Mouse (Mus musculus) hindbrain, embryonic 15.5 days (tissue): ENCODE results near the gene Klf6. TPM values are rescaled to one million over a fixed set of nuclear protein-coding genes. Genes with fewer than 3 reads are reported as not detected.

Experiments
- ATAC-seq: fragments of 200-750 bp; cut with Nextera tagmentation; 2 replicates; pipeline ENCODE4 v1.8.0; 2017; ENCODE audit warnings: low read depth, moderate number of reproducible peaks, moderate TSS enrichment; ENCODE audit not compliant: low FRiP score
- H3K27ac ChIP-seq: fragments of 300-500 bp; sonication (generic); replicated peaks from 2 replicates; pipeline ENCODE4 v1.5.1; 2015; ENCODE audit warnings: mild to moderate bottlenecking, inconsistent platforms
- H3K27me3 ChIP-seq: fragments of 300-500 bp; sonication (generic); 2 replicates; pipeline ENCODE4 v1.6.1; 2015; ENCODE audit warnings: control low read depth, inconsistent platforms
- H3K36me3 ChIP-seq: fragments of 300-500 bp; sonication (generic); 2 replicates; pipeline ENCODE4 v1.6.1; 2015; ENCODE audit warnings: control low read depth, inconsistent platforms
- H3K4me1 ChIP-seq: fragments of 300-500 bp; sonication (generic); replicated peaks from 2 replicates; pipeline ENCODE4 v1.6.1; 2015; ENCODE audit warnings: control low read depth, inconsistent platforms
- H3K4me2 ChIP-seq: fragments of 300-500 bp; sonication (generic); 2 replicates; pipeline ENCODE4 v1.6.1; 2015; ENCODE audit warnings: moderate library complexity, mild to moderate bottlenecking, inconsistent platforms
- H3K4me3 ChIP-seq: fragments of 300-500 bp; sonication (generic); 2 replicates; pipeline ENCODE4 v1.5.1; 2015; ENCODE audit warnings: mild to moderate bottlenecking, inconsistent platforms
- H3K9ac ChIP-seq: fragments of 300-500 bp; sonication (generic); 2 replicates; pipeline ENCODE4 v1.6.1; 2015; ENCODE audit warnings: inconsistent platforms
- H3K9me3 ChIP-seq: fragments of 300-500 bp; sonication (generic); 2 replicates; pipeline ENCODE4 v1.6.1; 2016; ENCODE audit warnings: control low read depth, inconsistent platforms
- WGBS: fragments of 180-500 bp; shearing (Covaris S2); methylation state at CpG from one replicate; pipeline ENCODE4 v1.1.7; 2015; 5-methylcytosine and 5-hydroxymethylcytosine counted together
- polyA plus RNA-seq: library from polyadenylated mRNA; unstranded; fragments of >200 nt; fragmentation: Nextera tagmentation; extraction: Ambion mirVana; gene quantifications from 2 replicates; pipeline ENCODE4 v1.2.1, GENCODE M21; 2015

Klf6 gene
- polyA plus RNA-seq, 1 experiment from 2014 or later = 87.6 TPM

GRCm38 (mm10) chr13:5888164-5888563 lies 26.9 kb downstream of the Klf6 start:
- no peak overlapping the region for H3K4me2 ChIP-seq
- no peaks in the 10 kb centered on the region for H3K4me1 ChIP-seq
- WGBS = 85% methylated on average over 5 of the region's 5 CpGs
- no peak for ATAC-seq
- no peaks in the 10 kb centered on the region for H3K36me3 ChIP-seq
- H3K27me3 ChIP-seq = no peaks in the 10 kb centered on the region
- no peaks in the 10 kb centered on the region for H3K9me3 ChIP-seq
- no peak overlapping the region for H3K4me3 ChIP-seq
- no peak overlapping the region for H3K9ac ChIP-seq
- H3K27ac ChIP-seq = no peak overlapping the region

GRCm38 (mm10) chr13:5888731-5889130 lies 27.4 kb downstream of the Klf6 start:
- no peaks in the 10 kb centered on the region for H3K9me3 ChIP-seq
- H3K27me3 ChIP-seq = no peaks in the 10 kb centered on the region
- H3K36me3 ChIP-seq = no peaks in the 10 kb centered on the region
- H3K4me1 ChIP-seq = no peaks in the 10 kb centered on the region
- H3K4me2 ChIP-seq = no peak overlapping the region
- no peak overlapping the region for H3K27ac ChIP-seq
- 93% methylated on average over 1 of the region's 1 CpGs for WGBS
- no peak overlapping the region for H3K4me3 ChIP-seq
- ATAC-seq = no peak
- H3K9ac ChIP-seq = no peak overlapping the region

- Histone ChIP-seq H3K9me3 (no peaks in the 10 kb centered on the region), H3K27ac (no peak overlapping the region), H3K36me3 (no peaks in the 10 kb centered on the region), H3K4me2 (no peak overlapping the region), H3K4me3 (no peak overlapping the region), H3K27me3 (no peaks in the 10 kb centered on the region), H3K4me1 (no peaks in the 10 kb centered on the region), H3K9ac (no peak overlapping the region)
- no peak for ATAC-seq
- 64% methylated on average over 3 of the region's 3 CpGs for WGBS
These were observed 28.8 kb downstream of the Klf6 start for GRCm38 (mm10) chr13:5890035-5890434.

- Histone ChIP-seq H3K9ac (no peak overlapping the region), H3K9me3 (no peaks in the 10 kb centered on the region), H3K36me3 (no peaks in the 10 kb centered on the region), H3K27me3 (no peaks in the 10 kb centered on the region), H3K4me3 (no peak overlapping the region), H3K4me1 (no peaks in the 10 kb centered on the region), H3K27ac (no peak overlapping the region), H3K4me2 (no peak overlapping the region)
- 86% methylated on average over 9 of the region's 9 CpGs for WGBS
- no peak for ATAC-seq
These were observed 31.6 kb downstream of the Klf6 start for GRCm38 (mm10) chr13:5892684-5893447.

GRCm38 (mm10) chr13:5894910-5895309 lies 33.6 kb downstream of the Klf6 start:
- WGBS = 84% methylated on average over 3 of the region's 3 CpGs
- H3K36me3 ChIP-seq = no peaks in the 10 kb centered on the region
- H3K4me1 ChIP-seq = no peaks in the 10 kb centered on the region
- H3K9me3 ChIP-seq = no peaks in the 10 kb centered on the region
- ATAC-seq = no peak
- H3K4me2 ChIP-seq = no peak overlapping the region
- no peak overlapping the region for H3K27ac ChIP-seq
- H3K27me3 ChIP-seq = no peaks in the 10 kb centered on the region
- no peak overlapping the region for H3K4me3 ChIP-seq
- no peak overlapping the region for H3K9ac ChIP-seq

- no peaks in the 10 kb centered on the region for H3K9me3 ChIP-seq
- H3K36me3 ChIP-seq = no peaks in the 10 kb centered on the region
- H3K4me2 ChIP-seq = no peak overlapping the region
- no peak overlapping the region for H3K9ac ChIP-seq
- no peaks in the 10 kb centered on the region for H3K4me1 ChIP-seq
- no peak for ATAC-seq
- H3K4me3 ChIP-seq = no peak overlapping the region
- H3K27me3 ChIP-seq = no peaks in the 10 kb centered on the region
- H3K27ac ChIP-seq = no peak overlapping the region
- WGBS = 29% methylated on average over 3 of the region's 3 CpGs
These were observed 34.6 kb downstream of the Klf6 start for GRCm38 (mm10) chr13:5895851-5896250.

- Histone ChIP-seq H3K4me1 (no peaks in the 10 kb centered on the region), H3K27me3 (no peaks in the 10 kb centered on the region), H3K36me3 (no peaks in the 10 kb centered on the region), H3K9me3 (no peaks in the 10 kb centered on the region), H3K9ac (no peak overlapping the region), H3K4me2 (no peak overlapping the region), H3K27ac (no peak overlapping the region), H3K4me3 (no peak overlapping the region)
- 67% methylated on average over 14 of the region's 14 CpGs for WGBS
- no peak for ATAC-seq
These were observed 36.1 kb downstream of the Klf6 start for GRCm38 (mm10) chr13:5897176-5897959.

- Histone ChIP-seq H3K9me3 (no peaks in the 10 kb centered on the region), H3K27ac (no peak overlapping the region), H3K4me1 (no peaks in the 10 kb centered on the region), H3K27me3 (no peaks in the 10 kb centered on the region), H3K9ac (no peak overlapping the region), H3K36me3 (no peaks in the 10 kb centered on the region), H3K4me3 (no peak overlapping the region), H3K4me2 (no peak overlapping the region)
- no peak for ATAC-seq
- 73% methylated on average over 1 of the region's 1 CpGs for WGBS
These were observed 37.7 kb downstream of the Klf6 start for GRCm38 (mm10) chr13:5899021-5899420.

GRCm38 (mm10) chr13:5899641-5900040 lies 38.4 kb downstream of the Klf6 start:
- Histone ChIP-seq H3K4me3 (no peak overlapping the region), H3K4me1 (no peaks in the 10 kb centered on the region), H3K9ac (no peak overlapping the region), H3K27me3 (no peaks in the 10 kb centered on the region), H3K36me3 (no peaks in the 10 kb centered on the region), H3K27ac (no peak overlapping the region), H3K4me2 (no peak overlapping the region), H3K9me3 (no peaks in the 10 kb centered on the region)
- WGBS = 32% methylated on average over 3 of the region's 3 CpGs
- ATAC-seq = no peak

GRCm38 (mm10) chr13:5913201-5913600 lies 51.9 kb downstream of the Klf6 start:
- WGBS = 80% methylated on average over 3 of the region's 3 CpGs
- no peak for ATAC-seq
- no peak overlapping the region for H3K27ac ChIP-seq
- H3K9ac ChIP-seq = no peak overlapping the region
- no peaks in the 10 kb centered on the region for H3K4me1 ChIP-seq
- no peaks in the 10 kb centered on the region for H3K27me3 ChIP-seq
- H3K36me3 ChIP-seq = no peaks in the 10 kb centered on the region
- no peak overlapping the region for H3K4me3 ChIP-seq
- H3K9me3 ChIP-seq = no peaks in the 10 kb centered on the region
- H3K4me2 ChIP-seq = no peak overlapping the region

GRCm38 (mm10) chr13:5917360-5917759 lies 56.1 kb downstream of the Klf6 start:
- no peaks in the 10 kb centered on the region for H3K27me3 ChIP-seq
- H3K4me2 ChIP-seq = no peak overlapping the region
- no peaks in the 10 kb centered on the region for H3K9me3 ChIP-seq
- no peak for ATAC-seq
- no peaks in the 10 kb centered on the region for H3K36me3 ChIP-seq
- no peak overlapping the region for H3K9ac ChIP-seq
- H3K4me3 ChIP-seq = no peak overlapping the region
- no peaks in the 10 kb centered on the region for H3K4me1 ChIP-seq
- H3K27ac ChIP-seq = no peak overlapping the region

- Histone ChIP-seq H3K9me3 (no peaks in the 10 kb centered on the region), H3K4me3 (no peak overlapping the region), H3K4me1 (no peaks in the 10 kb centered on the region), H3K27me3 (no peaks in the 10 kb centered on the region), H3K27ac (no peak overlapping the region), H3K36me3 (no peaks in the 10 kb centered on the region), H3K4me2 (no peak overlapping the region), H3K9ac (no peak overlapping the region)
- ATAC-seq = no peak
- 94% methylated on average over 4 of the region's 4 CpGs for WGBS
These were observed 58.7 kb downstream of the Klf6 start for GRCm38 (mm10) chr13:5919966-5920365.
